Mouse (Mus musculus) MEL (cell line): ENCODE results near the gene Shpk. TPM values are rescaled to one million over a fixed set of nuclear protein-coding genes. Genes with fewer than 3 reads are reported as not detected.

Experiments
- DNase-seq: peaks from one replicate; pipeline ENCODE4 v3.0.0; 2011; ENCODE audit warnings: low read depth, low spot score
- H3K27ac ChIP-seq: 2 replicates; pipeline ENCODE4 v1.5.1; 2012; ENCODE audit warnings: low read depth, mild to moderate bottlenecking, control low read depth, low read length, moderate library complexity; ENCODE audit not compliant: control insufficient read depth
- H3K27me3 ChIP-seq, 2 experiments: fragments of 150-350 bp in 1 of 2; sonication (generic) in 1 of 2; 2 replicates each; pipeline ENCODE4 v1.6.1; 2012; ENCODE audit warnings: low read length in 2 of 2, mild to moderate bottlenecking in 2 of 2, improper control_type of control experiment in 1 of 2, moderate library complexity in 1 of 2; ENCODE audit not compliant: insufficient read depth in 2 of 2, control insufficient read depth in 1 of 2
- H3K36me3 ChIP-seq, 2 experiments: 2 replicates each; pipeline ENCODE4 v1.6.1; 2012 to 2014; ENCODE audit warnings: low read length in 2 of 2, improper control_type of control experiment in 1 of 2, inconsistent platforms in 1 of 2, mild to moderate bottlenecking in 1 of 2; ENCODE audit not compliant: insufficient read depth in 2 of 2, control insufficient read depth in 1 of 2
- H3K4me1 ChIP-seq, 2 experiments: fragments of 150-350 bp in 1 of 2; sonication (generic) in 1 of 2; 2 replicates each; pipeline ENCODE4 v1.6.1; 2012; ENCODE audit warnings: low read length in 2 of 2, improper control_type of control experiment in 1 of 2, mild to moderate bottlenecking in 1 of 2; ENCODE audit not compliant: insufficient read depth in 2 of 2, control insufficient read depth in 1 of 2
- H3K4me3 ChIP-seq, 2 experiments: fragments of 150-350 bp in 1 of 2; sonication (generic) in 1 of 2; 2 replicates each; pipeline ENCODE4 v1.5.1; 2012; ENCODE audit warnings: low read depth in 2 of 2, low read length in 2 of 2, mild to moderate bottlenecking in 2 of 2, moderate library complexity in 2 of 2, control low read depth in 1 of 2, improper control_type of control experiment in 1 of 2; ENCODE audit not compliant: control insufficient read depth in 1 of 2, insufficient read depth in 1 of 2
- H3K79me2 ChIP-seq: 2 replicates; pipeline ENCODE4 v1.6.1; 2012; ENCODE audit warnings: mild to moderate bottlenecking, low read length, moderate library complexity; ENCODE audit not compliant: control insufficient read depth, poor library complexity, insufficient read depth
- H3K9ac ChIP-seq: 2 replicates; pipeline ENCODE4 v1.6.1; 2012; ENCODE audit warnings: low read depth, mild to moderate bottlenecking, control low read depth, low read length, moderate library complexity; ENCODE audit not compliant: control insufficient read depth, poor library complexity, severe bottlenecking
- H3K9me3 ChIP-seq: fragments of 150-350 bp; sonication (generic); replicated peaks from 2 replicates; pipeline ENCODE4 v1.6.1; 2012; ENCODE audit warnings: mild to moderate bottlenecking, low read length, improper control_type of control experiment, moderate library complexity; ENCODE audit not compliant: insufficient read depth
- CHD1 ChIP-seq: IDR thresholded peaks from 2 replicates; pipeline ENCODE4 v1.6.1; 2012; ENCODE audit warnings: low read depth, mild to moderate bottlenecking, inconsistent platforms, low read length, improper control_type of control experiment
- CHD2 ChIP-seq: IDR thresholded peaks from 2 replicates; pipeline ENCODE4 v1.6.1; 2011; ENCODE audit warnings: low read length, improper control_type of control experiment
- CTCF ChIP-seq, 3 experiments: IDR thresholded peaks in 2 of 3; conservative IDR thresholded peaks in 1 of 3; 2 replicates each; pipeline ENCODE4 v1.5.1; 2011 to 2012; ENCODE audit warnings: low read length in 3 of 3, low read depth in 2 of 3, mild to moderate bottlenecking in 2 of 3, improper control_type of control experiment in 1 of 3, inconsistent platforms in 1 of 3, mixed read lengths in 1 of 3, moderate library complexity in 1 of 3; ENCODE audit not compliant: control insufficient read depth in 1 of 3, insufficient read depth in 1 of 3, poor library complexity in 1 of 3, severe bottlenecking in 1 of 3
- ELF1 ChIP-seq: IDR thresholded peaks from 2 replicates; pipeline ENCODE4 v1.6.1; 2014; ENCODE audit warnings: low read depth, mild to moderate bottlenecking, inconsistent platforms, low read length, improper control_type of control experiment, moderate library complexity
- ETS1 ChIP-seq: IDR thresholded peaks from 2 replicates; pipeline ENCODE4 v1.6.1; 2012; ENCODE audit warnings: low read depth, mild to moderate bottlenecking, inconsistent platforms, low read length, improper control_type of control experiment, moderate library complexity
- GABPA ChIP-seq: IDR thresholded peaks from 2 replicates; pipeline ENCODE4 v1.6.1; 2012; ENCODE audit warnings: low read depth, mild to moderate bottlenecking, inconsistent platforms, low read length, improper control_type of control experiment, moderate library complexity
- JUND ChIP-seq: IDR thresholded peaks from 2 replicates; pipeline ENCODE4 v1.6.1; 2011; ENCODE audit warnings: low read depth, mild to moderate bottlenecking, improper control_type of control experiment, low read length
- KAT2A ChIP-seq: conservative IDR thresholded peaks from 2 replicates; pipeline ENCODE4 v1.6.1; 2012; ENCODE audit warnings: low read depth, low read length, improper control_type of control experiment, inconsistent platforms
- MAFK ChIP-seq: IDR thresholded peaks from 2 replicates; pipeline ENCODE4 v1.6.1; 2011; ENCODE audit warnings: low read depth, mild to moderate bottlenecking, low read length, improper control_type of control experiment, borderline replicate concordance
- MAX ChIP-seq: IDR thresholded peaks from 2 replicates; pipeline ENCODE4 v1.6.1; 2011; ENCODE audit warnings: low read length, improper control_type of control experiment
- MEF2A ChIP-seq: IDR thresholded peaks from 2 replicates; pipeline ENCODE4 v1.6.1; 2014; ENCODE audit warnings: low read depth, mild to moderate bottlenecking, inconsistent platforms, low read length, improper control_type of control experiment; ENCODE audit not compliant: poor library complexity, insufficient replicate concordance, severe bottlenecking; ENCODE audit errors: extremely low read depth
- MYB ChIP-seq: IDR thresholded peaks from 2 replicates; pipeline ENCODE4 v1.6.1; 2011; ENCODE audit warnings: mild to moderate bottlenecking, low read depth, low read length, improper control_type of control experiment
- NELFE ChIP-seq: IDR thresholded peaks from 2 replicates; pipeline ENCODE4 v1.6.1; 2011; ENCODE audit warnings: low read depth, low read length, improper control_type of control experiment
- POLR2AphosphoS2 ChIP-seq: IDR thresholded peaks from 2 replicates; pipeline ENCODE4 v1.6.1; 2011; ENCODE audit warnings: low read length, improper control_type of control experiment
- RAD21 ChIP-seq: IDR thresholded peaks from 2 replicates; pipeline ENCODE4 v1.6.1; 2011; ENCODE audit warnings: mild to moderate bottlenecking, low read depth, low read length, improper control_type of control experiment
- SIN3A ChIP-seq: IDR thresholded peaks from 2 replicates; pipeline ENCODE4 v1.6.1; 2012; ENCODE audit warnings: low read length, improper control_type of control experiment, inconsistent platforms
- SMC3 ChIP-seq: IDR thresholded peaks from 2 replicates; pipeline ENCODE4 v1.6.1; 2011; ENCODE audit warnings: low read depth, low read length, improper control_type of control experiment
- TBP ChIP-seq: IDR thresholded peaks from 2 replicates; pipeline ENCODE4 v1.8.0; 2011; ENCODE audit warnings: low read depth, low read length, improper control_type of control experiment
- TCF12 ChIP-seq: IDR thresholded peaks from 2 replicates; pipeline ENCODE4 v1.6.1; 2014; ENCODE audit warnings: low read depth, mild to moderate bottlenecking, inconsistent platforms, low read length, improper control_type of control experiment, moderate library complexity
- USF2 ChIP-seq, 2 experiments: IDR thresholded peaks; 2 replicates each; pipeline ENCODE4 v1.6.1; 2011 to 2012; ENCODE audit warnings: improper control_type of control experiment in 2 of 2, low read length in 2 of 2, borderline replicate concordance in 1 of 2, inconsistent platforms in 1 of 2, low read depth in 1 of 2, mild to moderate bottlenecking in 1 of 2; ENCODE audit not compliant: insufficient read depth in 1 of 2
- ZMIZ1 ChIP-seq: IDR thresholded peaks from 2 replicates; pipeline ENCODE4 v1.6.1; 2012; ENCODE audit warnings: low read depth, mild to moderate bottlenecking, inconsistent platforms, low read length, improper control_type of control experiment, moderate library complexity
- ZNF384 ChIP-seq: IDR thresholded peaks from 2 replicates; pipeline ENCODE4 v1.6.1; 2012; ENCODE audit warnings: low read depth, mild to moderate bottlenecking, inconsistent platforms, low read length, improper control_type of control experiment
- polyA plus RNA-seq, 2 experiments: library from polyadenylated mRNA; stranded (reverse) in 1 of 2; unstranded in 1 of 2; fragments of >175 nt in 1 of 2; fragments of >200 nt in 1 of 2; gene quantifications; 2 replicates each; pipeline versions ENCODE4 v1.2.1 to v1.2.4; 2012; ENCODE audit warnings: low replicate concordance in 2 of 2, low read depth in 1 of 2; ENCODE audit not compliant: insufficient read length in 2 of 2, insufficient read depth in 1 of 2, missing spikeins in 1 of 2
- total RNA-seq: library from RNA; depleted of rRNA; stranded (reverse); fragments of 300-350 nt; gene quantifications from 2 replicates; pipeline ENCODE4 v1.2.3, GENCODE M21; 2012

Shpk gene
- total and polyA plus RNA-seq, 3 experiments, result 1.4 to 1.6 TPM; not detected in 1

GRCm38 (mm10) chr11:73223966-73224365 lies 24.7 kb downstream of the Shpk start:
- DNase-seq, result peak; percentile 18
- no peak overlapping the region for H3K4me3 ChIP-seq
- H3K79me2 ChIP-seq, result no peaks in the 10 kb centered on the region
- no peaks in the 10 kb centered on the region for H3K36me3 ChIP-seq
- H3K4me1 ChIP-seq, result no peaks in the 10 kb centered on the region
- H3K27ac ChIP-seq, result no peak overlapping the region
- no peak for TF ChIP-seq GABPA
- TF ChIP-seq CHD2, result no peak
- no peak for TF ChIP-seq TBP
- peak; percentile 25 for TF ChIP-seq SMC3
- peak in 2 of 3 experiments; percentile 12 to 40; a peak in 2 of 6 replicates for TF ChIP-seq CTCF (IDR thresholded peaks at IDR 0.05 in 2 of 3, conservative IDR thresholded peaks at IDR 0.05 in 1 of 3; ENCODE audit: control insufficient read depth in 1 of 3, insufficient read depth in 1 of 3, low read depth in 2 of 3, low read length in 3 of 3, poor library complexity in 1 of 3, severe bottlenecking in 1 of 3)
- no peak for TF ChIP-seq KAT2A
- no peak overlapping the region for H3K9ac ChIP-seq
- no peaks in the 10 kb centered on the region for H3K27me3 ChIP-seq
- no peaks in the 10 kb centered on the region for H3K9me3 ChIP-seq

- Histone ChIP-seq H3K4me3 (no peak overlapping the region), H3K27ac (no peak overlapping the region), H3K36me3 (no peaks in the 10 kb centered on the region), H3K4me1 (no peaks in the 10 kb centered on the region), H3K9ac (no peak overlapping the region), H3K27me3 (no peaks in the 10 kb centered on the region), H3K79me2 (no peaks in the 10 kb centered on the region), H3K9me3 (no peaks in the 10 kb centered on the region)
- TF ChIP-seq ELF1, result no peak
- no peak for TF ChIP-seq SIN3A
- DNase-seq, result no peak
Observed at GRCm38 (mm10) chr11:73225856-73226255, 26.6 kb downstream of the Shpk start.

DNA sequence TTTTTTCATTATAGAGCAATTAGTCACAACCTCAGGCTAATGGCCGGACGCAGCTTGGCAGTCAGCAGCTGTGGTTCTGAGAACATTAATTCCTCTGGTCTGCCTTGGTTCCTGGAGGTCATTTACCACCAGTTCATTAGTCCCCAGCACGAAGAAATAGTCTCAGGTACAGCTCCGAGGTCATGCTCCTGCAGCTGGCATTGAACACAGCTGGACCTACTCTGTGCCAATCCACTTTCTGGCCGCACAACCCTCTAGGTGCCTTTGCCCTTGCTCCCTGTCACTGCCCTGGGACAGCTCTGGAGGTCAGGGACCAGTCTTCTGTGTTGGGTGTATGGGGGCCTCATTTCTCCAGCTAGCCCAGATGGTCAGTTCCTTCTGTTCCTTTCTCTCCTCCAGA lies 29.6 kb downstream of the Shpk start:
- H3K27ac ChIP-seq, result no peak overlapping the region
- H3K4me3 ChIP-seq, result no peak overlapping the region
- H3K9me3 ChIP-seq, result no peaks in the 10 kb centered on the region
- no peak for DNase-seq
- no peaks in the 10 kb centered on the region for H3K79me2 ChIP-seq
- no peaks in the 10 kb centered on the region for H3K4me1 ChIP-seq
- no peaks in the 10 kb centered on the region for H3K27me3 ChIP-seq
- no peaks in the 10 kb centered on the region for H3K36me3 ChIP-seq
- TF ChIP-seq MYB (no peak), KAT2A (no peak), MAFK (no peak), GABPA (no peak), TBP (no peak), ZMIZ1 (no peak), SIN3A (no peak), CHD1 (no peak), POLR2AphosphoS2 (no peak), MAX (no peak), ZNF384 (no peak), RAD21 (no peak), ETS1 (no peak), MEF2A (no peak), NELFE (no peak), CHD2 (no peak), TCF12 (no peak), SMC3 (no peak), JUND (no peak), USF2 (IDR thresholded peaks at IDR 0.05; ENCODE audit: borderline replicate concordance in 1 of 2, insufficient read depth in 1 of 2, low read depth in 1 of 2, low read length in 2 of 2) (no peak)
- TF ChIP-seq, all 39 proteins: peak for 0
- no peak overlapping the region for H3K9ac ChIP-seq
